Mouse (Mus musculus) erythroid progenitor cell, adult 5-6 weeks (primary cell): Measurements from ENCODE around the gene Dnah10. TPM values are rescaled to one million over a fixed set of nuclear protein-coding genes. Genes with fewer than 3 reads are reported as not detected.

Experiments
- ATAC-seq: replicated peaks from 2 replicates; pipeline ENCODE4 v1.8.0; 2016; ENCODE audit warnings: moderate number of reproducible peaks, mild to moderate bottlenecking, moderate TSS enrichment, inconsistent platforms; ENCODE audit not compliant: poor library complexity, low FRiP score, severe bottlenecking
- total RNA-seq, 2 experiments: library from RNA; stranded (forward) in 1 of 2; stranded (reverse) in 1 of 2; fragments of 150-400 nt in 1 of 2; fragments of 186-747, 209-891 nt in 1 of 2; gene quantifications; 2 replicates each; pipeline versions ENCODE4 v1.2.3 to v1.2.4; 2015 to 2017; ENCODE audit warnings: low replicate concordance in 2 of 2

Dnah10 gene
- total RNA-seq, 2 experiments from 2014 or later, result under 0.01 TPM; not detected in 1

DNA sequence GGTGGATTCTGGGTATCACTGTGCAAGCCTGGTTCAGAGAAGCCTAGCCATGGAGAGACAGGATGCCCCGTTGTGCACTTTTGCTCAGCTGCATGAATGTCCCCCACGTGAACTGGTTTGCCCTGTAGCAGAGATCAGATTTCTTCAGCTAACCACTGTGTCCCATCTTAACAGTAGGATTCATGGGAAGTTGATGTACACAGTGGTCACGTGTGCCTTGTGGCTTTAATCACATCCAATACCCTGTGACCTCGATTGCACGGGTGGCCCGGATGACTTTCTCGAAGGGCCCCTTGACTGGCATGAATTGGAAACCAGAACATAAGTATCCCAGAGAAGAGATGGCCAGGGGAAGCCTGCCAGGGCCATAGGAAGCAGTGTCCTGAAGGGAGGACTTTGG, 67.2 kb downstream of the Dnah10 start:
- ATAC-seq, result no peak

DNA sequence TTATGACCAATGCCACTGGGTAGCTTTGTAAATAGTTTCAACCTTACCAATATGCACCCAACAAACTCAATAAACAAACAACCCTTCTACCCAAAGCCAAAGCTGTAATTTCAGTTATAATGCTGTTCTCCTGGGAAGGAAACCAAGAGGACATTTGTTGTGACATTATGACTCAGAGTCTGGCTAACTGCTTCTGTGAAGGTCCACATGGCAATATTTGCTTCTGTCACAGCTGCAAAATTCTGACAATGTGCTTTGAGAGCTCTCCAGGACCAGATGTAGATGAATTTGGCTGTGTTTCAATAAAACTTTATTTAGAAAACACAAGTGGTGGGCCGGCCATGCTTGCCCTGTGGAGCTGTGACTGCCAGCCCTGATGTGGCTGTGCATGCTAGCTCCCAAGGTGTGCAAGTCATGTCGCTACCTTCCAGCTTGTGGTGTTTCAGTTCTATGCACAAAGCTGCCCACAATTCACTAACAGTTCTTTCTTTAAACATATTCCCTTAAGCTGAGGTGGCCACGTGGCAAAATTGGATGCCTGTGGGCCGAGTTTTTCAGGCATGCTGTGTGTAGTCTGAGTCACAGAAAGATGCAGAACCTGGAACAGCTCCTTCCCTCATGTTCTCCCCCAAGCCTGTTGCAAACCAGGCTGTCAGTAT, 85.0 kb downstream of the Dnah10 start:
- no peak for ATAC-seq

DNA sequence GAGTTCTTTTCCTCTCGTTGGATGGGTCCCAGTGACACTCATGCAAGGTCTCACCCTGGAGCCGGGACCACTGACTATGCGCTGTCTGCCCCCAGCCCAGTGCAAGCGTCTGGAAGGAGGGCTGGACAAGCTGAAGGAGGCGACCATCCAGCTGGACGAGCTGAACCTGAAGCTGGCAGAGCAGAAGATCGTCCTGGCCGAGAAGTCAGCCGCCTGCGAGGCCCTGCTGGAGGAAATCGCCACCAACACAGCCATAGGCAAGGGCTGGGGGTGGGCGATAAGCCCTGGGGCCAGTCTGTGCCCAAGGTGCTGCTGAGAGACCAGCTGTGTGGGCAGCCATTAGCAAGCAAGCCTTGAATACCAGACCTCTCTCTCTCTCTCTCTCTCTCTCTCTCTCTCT, 87.6 kb downstream of the Dnah10 start:
- ATAC-seq, result no peak

DNA sequence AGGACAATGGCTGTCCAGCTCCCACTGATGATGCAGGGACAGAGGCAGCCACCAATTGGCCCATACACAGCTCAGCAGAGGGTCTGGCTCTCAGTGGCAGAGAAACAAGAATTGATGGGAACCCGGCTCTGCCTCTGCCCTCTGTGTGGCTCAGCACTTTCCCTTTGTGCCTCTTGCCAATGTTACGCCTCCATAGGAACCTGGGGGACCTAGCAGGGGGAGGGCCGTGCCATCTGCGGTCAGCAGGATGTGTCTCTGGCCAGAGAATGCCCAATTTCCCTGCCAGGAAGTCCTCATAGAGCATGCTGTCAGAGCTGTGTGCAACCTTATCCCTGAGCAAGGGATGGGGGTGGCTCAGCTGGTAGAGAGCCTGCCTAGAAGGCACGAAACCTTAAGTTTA, 89.9 kb downstream of the Dnah10 start:
- no peak for ATAC-seq

DNA sequence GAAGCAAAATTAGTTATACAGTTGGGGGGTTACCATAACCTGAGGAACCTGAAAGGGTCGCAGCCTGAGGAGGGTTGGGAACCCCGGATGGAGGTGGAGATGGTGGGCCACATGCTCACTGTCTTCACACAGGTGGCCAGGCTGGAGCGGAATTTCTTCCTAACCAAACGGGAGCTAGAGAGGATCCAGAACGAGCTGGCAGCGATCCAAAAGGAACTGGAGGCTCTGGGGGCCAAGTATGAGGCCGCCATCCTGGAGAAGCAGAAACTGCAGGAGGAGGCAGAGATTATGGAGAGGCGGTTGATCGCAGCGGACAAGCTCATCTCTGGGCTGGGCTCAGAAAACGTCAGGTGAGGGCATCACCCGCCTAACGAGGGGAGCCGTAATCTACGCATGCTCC, 92.2 kb downstream of the Dnah10 start:
- no peak for ATAC-seq

DNA sequence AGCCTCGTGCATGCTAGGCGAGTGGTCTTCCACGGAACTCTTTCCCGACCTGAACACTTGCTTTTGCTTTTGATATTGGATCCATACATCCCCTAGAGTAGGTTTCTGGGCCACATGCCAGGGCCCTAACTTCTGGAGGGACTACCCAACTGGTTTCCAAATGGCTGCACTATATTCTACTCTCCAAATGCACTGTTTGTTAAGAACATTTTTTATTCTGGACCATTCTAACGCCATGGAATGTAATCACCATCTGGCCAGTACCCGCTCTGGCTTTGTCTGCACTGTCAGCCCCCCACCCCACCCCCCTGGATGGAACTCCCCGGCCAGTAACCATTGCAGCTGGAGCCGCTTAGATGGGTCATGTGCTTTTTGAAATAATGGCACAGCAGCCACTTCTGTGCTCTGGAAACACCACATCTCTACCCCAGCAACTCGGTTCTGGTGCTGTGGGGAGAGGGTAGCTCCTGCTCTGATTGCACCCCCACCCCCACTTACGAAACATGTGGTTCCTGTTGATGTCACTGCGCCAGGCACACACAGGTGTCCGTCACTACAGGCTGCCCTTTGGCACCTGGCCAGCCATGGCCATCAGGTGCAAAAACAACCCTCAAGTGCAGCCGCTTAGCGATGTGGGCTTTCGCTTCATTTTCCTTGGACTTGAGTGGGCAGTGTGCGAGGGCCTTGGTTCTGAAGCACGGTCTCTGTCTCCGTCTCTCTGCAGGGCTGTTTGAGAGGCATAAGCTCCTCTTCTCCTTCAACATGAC, 97.4 kb downstream of the Dnah10 start:
- ATAC-seq, result no peak

DNA sequence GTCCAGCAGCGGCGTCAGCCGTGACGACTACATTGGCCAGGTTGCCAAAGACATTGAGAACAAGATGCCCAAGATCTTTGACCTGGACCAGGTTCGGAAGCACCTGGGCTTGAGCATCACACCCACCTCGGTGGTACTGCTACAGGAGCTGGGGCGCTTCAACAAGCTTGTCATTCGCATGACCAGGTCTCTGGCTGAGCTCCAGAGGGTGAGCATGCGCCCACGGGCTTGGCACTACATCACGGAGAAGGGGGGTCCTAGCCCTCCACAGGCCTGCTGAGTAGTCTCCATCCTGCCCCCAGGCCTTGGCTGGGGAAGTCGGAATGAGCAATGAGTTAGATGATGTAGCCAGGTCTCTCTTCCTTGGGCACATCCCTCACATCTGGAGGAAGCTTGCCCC, 105.4 kb downstream of the Dnah10 start:
- ATAC-seq, result no peak

DNA sequence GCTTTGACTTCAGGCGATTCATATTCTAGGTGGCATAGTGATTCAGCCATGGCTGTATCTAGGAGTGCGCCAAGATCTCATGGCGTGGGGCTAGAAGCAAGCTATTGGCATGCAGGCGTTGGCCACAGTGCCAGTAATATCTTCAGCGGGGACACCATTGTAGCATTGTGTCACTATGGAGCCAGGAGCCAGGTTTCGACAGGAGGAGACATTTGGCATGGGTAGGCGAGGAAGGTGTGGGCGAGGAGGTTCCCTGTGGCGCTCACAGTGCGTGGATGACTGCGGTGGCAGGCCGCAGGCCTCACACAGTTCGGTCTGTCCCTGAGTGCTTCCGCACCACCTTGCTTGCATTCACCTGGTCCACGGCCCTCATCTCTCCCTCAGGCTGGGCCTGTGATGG, 110.3 kb downstream of the Dnah10 start:
- ATAC-seq, result no peak

DNA sequence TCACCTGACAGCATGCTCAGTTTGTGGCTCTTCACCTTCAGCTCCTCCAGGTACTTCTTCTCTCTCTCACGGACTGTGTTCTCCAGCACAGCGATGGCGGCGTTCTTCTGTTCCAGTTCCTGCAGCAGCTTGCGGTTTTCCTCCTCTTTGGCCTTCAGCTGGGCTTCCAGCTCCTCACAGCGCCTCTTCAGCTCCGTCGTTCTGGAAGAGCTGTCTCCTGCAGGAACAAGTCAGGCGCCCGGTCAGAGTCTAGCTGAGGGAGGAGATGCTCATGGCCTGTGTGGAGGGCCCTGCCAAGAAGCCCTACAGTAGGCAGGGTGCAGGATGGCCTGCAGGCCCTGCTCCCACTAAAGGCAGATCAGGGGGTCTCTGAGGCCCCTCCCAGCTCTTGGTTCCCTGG, 111.2 kb downstream of the Dnah10 start:
- no peak for ATAC-seq

DNA sequence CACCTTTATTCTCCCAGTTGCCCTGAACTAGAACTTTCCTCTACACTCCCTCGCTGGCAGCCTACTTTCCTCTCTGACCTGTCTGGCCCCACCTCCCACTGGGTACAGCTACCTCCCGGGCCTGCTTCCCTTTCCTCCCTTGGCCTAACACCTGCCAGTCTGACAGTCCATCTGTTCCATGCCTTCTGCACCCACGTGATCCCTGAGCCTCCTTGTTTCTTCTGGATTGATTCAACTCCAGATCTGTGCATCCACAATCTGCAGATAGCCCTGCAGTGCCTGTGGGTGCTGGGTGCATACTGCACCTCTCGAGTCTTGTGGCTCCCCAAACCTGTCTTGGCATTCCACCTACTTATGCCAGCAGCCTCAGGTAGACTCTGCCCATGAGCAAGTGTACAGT, 111.7 kb downstream of the Dnah10 start:
- no peak for ATAC-seq

DNA sequence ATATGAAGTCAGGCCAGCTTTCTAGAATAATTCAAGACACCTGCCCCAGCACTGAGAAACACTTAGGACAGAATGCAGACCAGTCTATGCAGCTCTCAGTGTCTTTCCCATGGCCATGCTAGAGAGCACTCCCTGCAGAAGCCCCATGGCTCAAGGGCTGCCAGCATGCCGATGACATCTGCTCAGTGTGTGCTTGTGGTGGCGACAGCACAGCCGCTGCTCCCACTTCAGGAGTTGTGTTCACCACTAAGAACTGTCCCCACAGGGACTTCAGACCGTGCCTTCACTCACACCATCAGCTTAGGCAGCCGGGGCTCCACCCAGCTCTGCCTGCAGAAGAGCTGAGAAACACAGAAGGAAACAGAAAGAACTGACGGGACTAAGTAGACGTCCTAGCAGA, 115.3 kb downstream of the Dnah10 start:
- ATAC-seq, result no peak

DNA sequence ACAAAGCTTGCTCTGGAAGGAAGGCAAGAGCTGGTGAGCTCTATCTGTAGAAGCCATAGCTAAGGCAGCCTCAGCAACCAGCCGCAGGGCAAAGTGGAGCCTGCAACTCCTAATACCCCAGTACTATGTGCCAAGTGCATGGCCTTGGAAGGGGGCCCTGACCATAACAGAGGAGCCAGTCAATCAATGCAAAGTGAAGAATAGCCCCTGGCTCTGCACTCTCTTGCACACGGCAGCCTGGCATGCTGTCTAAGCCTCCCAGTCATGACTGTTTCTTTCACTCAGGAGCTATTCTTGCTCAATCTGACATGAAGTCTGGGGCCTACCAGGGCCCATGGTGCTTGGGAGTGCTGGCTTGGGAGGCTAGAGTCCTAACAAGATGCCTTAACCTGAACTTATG, 115.8 kb downstream of the Dnah10 start:
- ATAC-seq, result no peak

DNA sequence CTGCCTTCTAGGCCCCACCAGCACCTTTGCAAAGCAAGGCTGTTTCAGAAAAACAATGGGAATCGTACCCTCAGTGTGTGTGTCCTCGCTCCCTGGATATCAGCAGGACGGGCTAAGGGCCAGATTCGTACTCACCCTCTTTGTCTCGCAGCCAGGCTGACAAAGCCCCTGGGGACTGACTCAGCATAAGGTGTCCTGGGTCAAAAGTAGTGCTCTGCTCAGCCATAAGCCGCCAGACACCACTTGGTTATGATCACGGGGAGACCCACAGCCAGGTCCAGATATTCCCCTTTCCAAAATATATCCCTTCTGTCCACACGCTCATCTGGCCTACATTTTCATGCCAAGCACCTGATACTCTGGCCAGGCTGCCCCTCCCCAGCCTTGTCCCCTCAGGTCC, 118.5 kb downstream of the Dnah10 start:
- no peak for ATAC-seq

DNA sequence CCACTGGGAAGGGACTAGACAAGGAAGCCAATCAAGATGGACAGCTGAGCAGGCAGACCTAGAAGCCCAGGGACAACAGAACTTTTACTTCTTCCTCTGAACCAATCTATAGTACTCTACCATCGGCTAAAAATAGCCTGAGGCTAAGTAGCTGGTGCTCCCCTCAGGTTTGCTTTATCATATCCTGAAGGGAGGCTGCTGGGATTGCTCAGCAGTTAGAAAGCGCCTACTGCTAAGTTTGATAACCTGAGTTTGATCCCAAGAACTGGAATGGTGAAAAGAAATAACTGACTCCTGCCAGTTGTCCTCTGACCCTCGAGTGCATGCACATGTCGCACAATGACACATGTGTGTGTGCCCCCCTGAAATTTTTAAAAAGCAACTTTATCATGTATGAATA, 120.0 kb downstream of the Dnah10 start:
- ATAC-seq, result no peak

DNA sequence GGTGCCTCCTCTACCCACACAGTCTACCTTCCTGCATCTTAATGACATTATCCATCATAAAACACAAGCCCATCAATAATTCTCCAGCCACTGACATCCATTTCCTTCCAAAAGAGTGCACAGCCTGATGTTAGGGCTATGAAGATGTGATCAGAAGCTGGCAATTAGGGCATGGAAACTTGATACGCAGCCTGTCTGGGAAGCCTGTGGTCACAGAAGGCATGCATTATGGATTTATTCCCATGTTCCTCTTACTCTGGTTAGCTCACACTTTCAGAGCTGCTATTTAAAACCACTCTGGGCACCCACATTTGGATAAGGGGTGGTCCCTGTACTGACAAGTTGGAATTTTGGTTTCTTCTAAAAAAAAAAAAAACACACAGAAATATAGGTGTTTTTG, 122.1 kb downstream of the Dnah10 start:
- no peak for ATAC-seq

DNA sequence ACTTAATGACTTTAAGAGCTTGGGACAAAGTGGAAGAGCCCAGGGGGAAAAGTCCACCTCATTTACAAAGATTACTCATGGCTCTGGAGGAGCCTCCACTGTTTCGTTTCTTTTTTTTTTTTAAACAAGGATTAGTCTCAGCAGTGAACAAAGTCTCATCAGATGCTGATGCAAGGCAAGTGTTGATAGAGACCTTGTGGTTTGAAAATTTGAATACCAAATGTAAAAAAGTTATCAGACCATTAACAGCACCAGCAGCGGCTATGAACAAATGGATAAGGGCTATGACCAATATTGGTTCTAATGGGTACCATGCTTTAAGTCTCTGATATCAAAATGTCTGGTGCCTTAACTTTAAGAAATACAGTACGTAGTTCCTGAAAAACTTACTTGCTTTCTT, 124.1 kb downstream of the Dnah10 start:
- ATAC-seq, result no peak

DNA sequence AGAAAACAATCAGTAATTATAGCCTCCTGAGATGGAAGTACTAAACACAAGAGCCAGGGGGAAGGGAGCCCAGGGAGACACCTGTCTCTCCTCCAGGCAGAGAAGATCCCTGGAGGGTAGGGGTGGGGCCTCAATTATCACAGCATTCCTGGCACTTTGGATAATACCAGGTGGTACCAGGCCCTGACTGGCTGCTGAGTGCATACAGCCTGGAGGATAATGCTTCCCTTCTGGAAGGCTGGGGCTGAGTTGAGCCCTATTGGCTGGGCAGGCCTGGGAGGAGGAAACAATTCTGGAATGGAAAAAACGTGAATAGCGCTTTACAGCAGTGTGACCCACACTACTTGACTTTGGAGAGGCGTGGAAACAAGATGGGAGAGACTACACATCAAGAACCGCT, 126.7 kb downstream of the Dnah10 start:
- no peak for ATAC-seq

DNA sequence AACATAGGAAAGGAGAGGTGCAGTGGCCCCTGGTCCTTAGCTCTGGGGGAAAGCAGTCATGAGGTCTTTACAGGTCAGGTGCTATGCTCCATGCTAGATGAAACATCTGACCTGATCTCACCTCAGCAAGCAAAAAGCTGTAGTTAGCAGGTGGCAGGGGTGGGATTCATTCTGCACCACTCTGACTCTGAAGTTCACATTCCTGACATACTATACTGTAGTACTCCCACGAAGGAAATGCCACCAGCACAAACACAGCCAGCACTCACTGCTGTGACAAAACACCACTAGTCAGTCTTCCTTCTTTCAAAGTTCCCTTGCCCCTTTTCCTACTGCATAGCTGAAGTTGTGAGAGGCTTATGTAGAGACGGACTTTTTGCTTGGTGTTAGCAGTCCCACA, 127.4 kb downstream of the Dnah10 start:
- no peak for ATAC-seq

DNA sequence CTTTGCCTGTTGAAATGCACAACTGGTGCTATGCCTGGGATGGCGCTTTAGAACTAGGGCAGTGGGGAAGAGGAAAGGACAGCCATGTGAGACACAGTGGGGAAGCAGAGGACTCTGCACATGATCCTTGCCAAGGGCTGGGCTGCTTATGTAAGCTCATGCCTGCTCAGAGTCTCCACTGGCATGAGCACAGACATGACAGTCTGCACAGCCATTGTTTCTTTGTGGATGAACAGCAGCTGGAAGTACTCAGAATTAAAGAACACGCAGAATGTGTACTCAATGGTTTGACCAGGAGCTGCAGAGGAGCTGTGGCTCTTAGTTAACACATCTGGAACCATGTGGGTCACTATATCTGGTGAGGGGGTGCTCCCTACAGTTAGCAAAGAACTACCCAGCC, 128.2 kb downstream of the Dnah10 start:
- ATAC-seq, result no peak

DNA sequence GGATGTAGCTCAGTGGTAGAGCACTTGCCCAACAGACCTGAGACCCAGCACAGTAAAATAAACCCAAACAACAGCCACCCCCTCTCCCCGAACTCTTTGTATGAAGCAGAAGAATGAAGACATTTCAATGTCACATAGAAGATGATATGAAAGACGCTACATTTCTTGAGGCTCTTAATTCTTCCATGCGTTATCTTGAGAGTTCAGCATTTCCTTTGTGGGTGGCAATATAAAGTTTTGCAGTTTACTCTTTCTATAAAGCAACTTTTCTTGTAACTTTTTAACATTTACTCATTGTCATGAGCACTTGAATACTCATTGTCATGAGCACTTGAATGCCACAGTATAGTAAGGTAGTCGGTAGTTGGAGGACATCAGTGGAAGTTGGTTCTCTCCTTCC, 129.3 kb downstream of the Dnah10 start:
- no peak for ATAC-seq

DNA sequence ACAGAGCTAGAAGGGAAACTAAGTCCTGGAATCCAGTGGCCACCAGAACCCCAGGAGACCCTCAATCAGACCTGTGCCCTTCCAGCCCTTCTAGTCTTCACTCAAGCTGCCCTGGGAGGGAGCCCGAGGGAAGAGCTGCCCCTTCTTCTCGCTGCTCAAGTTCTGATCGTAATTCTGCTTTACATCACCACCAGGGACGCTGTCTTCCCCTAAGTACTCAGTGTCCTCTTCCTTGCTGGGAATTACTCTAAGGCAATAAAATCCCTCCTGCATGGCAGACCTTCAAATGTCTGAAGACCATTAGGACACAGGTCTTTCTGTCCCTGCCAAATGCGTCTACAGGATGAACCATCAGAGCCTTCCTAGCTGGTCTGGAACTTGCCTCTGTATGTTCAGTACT, 135.1 kb downstream of the Dnah10 start:
- ATAC-seq, result no peak

DNA sequence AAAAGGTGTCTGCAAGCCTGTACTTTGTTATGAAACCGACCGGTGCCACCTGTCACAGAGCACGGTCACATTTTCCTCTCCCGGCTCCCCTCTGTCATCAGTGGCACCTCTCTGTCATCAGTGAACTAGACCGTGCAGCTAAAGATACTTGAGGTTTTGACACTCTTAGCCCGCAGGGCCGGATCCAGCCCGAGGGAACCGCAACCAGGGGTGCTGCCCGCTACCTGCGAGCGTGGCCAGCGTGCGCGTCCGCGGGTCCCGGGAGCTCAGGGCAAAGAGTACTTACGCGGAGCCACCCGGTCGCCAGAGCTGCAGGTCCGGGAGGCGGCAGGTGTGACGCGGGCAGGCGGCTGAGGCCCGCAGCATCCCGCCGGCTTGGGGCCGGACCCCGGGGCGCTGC, 136.6 kb downstream of the Dnah10 start:
- ATAC-seq, result no peak
